Mouse (Mus musculus) heart, postnatal 10 days (tissue): ENCODE data around the gene Tsr1. TPM values are rescaled to one million over a fixed set of nuclear protein-coding genes. Genes with fewer than 3 reads are reported as not detected.

Experiments used
- DNase-seq, 2 experiments: peaks; one replicate each; pipeline ENCODE4 v3.0.0; 2021
- intact Hi-C: fragments of 180-260 bp; cut with DNase I; formaldehyde crosslinking; loops from one replicate; pipeline ENCODE4 v1.15.1; 2025
- total RNA-seq, 2 experiments: library from RNA; stranded (reverse); gene quantifications; 2 replicates each; pipeline ENCODE4 v1.2.3; 2021

Gene Tsr1
- total RNA-seq, 2 experiments from 2014 or later: 17.1 to 20.1 TPM

GRCm38 (mm10) chr11:74895980-74896900 lies 1.6 kb upstream of the Tsr1 start:
- intact Hi-C loops: no loop called here

GRCm38 (mm10) chr11:74896901-74897677 lies 782 bp upstream of the Tsr1 start, which contains the start of gene Sgsm2:
Sgsm2 (minus strand) TSS chr11:74897060.
- intact Hi-C loops: loop anchor here (1.0 kb wide), 1 partner anchor 29 kb away; no protein-coding TSS in a partner anchor
- peak; percentile 74 to 77 for DNase-seq

More at GRCm38 (mm10) chr11:74895980-74896900, 1.6 kb upstream of the Tsr1 start:
- DNase-seq: peak; percentile 67 to 68

DNA sequence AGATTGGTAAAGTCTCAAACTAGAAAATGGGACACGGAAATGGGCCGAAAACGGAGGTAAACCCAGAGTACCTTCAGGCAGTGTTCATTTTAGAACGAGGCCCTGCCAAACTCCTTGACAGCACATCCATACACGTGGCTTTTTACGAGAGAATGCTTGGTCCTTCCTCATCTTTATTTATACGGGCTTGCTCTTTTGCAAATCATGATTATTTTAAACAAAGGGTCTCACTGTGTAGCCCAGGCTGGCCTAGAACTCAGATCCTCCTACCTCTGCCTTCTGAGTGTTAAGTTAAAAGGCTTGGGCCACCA lies 601 bp downstream of the Tsr1 start:
- DNase-seq: no peak
- intact Hi-C loops: no loop called here

GRCm38 (mm10) chr11:74901555-74901954 lies 3.7 kb downstream of the Tsr1 start:
- no peak for DNase-seq
- intact Hi-C loops: no loop called here

- DNase-seq: no peak
- intact Hi-C loops: no loop called here
These were observed 4.5 kb downstream of the Tsr1 start for GRCm38 (mm10) chr11:74902416-74902815.

DNA sequence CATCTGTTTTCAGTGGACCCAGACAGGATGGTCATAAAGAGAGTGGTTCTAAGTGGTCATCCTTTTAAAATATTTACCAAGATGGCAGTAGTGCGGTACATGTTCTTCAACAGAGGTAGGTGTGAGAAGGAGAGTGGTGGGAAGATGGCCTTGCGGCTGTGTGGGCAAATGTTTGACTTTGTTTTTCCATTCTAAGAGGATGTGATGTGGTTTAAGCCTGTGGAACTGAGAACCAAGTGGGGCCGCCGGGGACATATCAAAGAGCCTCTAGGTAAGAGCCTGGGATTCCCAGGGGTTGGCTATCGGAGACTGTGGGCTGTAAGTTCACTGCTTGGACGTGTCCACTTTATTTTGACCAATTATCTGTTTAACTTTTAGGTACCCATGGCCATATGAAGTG lies 10.0 kb downstream of the Tsr1 start:
- intact Hi-C loops: no loop called here
- DNase-seq: no peak

- DNase-seq: no peak
- intact Hi-C loops: no loop called here
These were observed 10.9 kb downstream of the Tsr1 start for GRCm38 (mm10) chr11:74908618-74909399.

DNA sequence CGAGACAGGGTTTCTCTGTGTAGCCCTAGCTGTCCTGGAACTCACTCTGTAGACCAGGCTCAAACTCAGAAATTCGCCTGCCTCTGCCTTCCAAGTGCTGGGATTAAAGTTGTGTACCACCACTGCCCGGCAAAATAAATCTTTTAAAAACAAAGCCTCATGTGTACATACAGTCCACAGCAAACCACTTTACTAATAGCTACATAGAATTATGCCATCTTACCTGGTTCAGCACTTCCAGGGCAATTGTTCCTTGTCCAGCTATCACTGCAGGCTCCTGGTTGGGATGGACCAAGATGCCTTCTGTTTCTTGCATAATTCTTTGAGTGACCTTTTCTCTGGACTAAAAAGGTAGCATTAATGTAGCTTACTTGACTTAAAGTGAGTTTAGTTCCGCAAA lies 12.1 kb downstream of the Tsr1 start:
- intact Hi-C loops: no loop called here
- DNase-seq: no peak

- intact Hi-C loops: no loop called here
- no peak for DNase-seq
These were observed 14.6 kb downstream of the Tsr1 start for GRCm38 (mm10) chr11:74912492-74912891.

DNA sequence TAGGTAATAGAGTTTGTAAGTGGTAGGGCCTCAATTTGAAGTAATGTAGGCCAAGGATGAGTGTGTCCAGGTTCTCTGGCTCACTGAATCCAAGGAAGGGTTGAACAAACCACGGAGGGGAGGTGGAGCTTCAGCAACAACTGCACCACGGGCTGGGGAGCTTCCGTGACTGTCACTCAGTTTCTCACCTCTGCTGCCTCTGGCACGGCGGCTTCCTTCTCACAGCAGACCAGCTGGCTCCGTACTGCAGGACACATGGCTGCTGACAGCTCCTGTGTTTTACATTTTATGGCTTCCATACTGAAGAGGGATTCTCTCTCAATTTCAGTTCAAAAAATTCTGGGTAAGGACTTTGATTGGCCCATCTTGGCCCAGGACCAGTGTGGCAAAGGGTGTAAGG lies 21.4 kb downstream of the Tsr1 start:
- intact Hi-C loops: no loop called here

GRCm38 (mm10) chr11:74924149-74924548 lies 26.3 kb downstream of the Tsr1 start:
- peak; percentile 11 to 38 for DNase-seq
- intact Hi-C loops: no loop called here

More for the DNA sequence above, 21.4 kb downstream of the Tsr1 start:
- no peak for DNase-seq

DNA sequence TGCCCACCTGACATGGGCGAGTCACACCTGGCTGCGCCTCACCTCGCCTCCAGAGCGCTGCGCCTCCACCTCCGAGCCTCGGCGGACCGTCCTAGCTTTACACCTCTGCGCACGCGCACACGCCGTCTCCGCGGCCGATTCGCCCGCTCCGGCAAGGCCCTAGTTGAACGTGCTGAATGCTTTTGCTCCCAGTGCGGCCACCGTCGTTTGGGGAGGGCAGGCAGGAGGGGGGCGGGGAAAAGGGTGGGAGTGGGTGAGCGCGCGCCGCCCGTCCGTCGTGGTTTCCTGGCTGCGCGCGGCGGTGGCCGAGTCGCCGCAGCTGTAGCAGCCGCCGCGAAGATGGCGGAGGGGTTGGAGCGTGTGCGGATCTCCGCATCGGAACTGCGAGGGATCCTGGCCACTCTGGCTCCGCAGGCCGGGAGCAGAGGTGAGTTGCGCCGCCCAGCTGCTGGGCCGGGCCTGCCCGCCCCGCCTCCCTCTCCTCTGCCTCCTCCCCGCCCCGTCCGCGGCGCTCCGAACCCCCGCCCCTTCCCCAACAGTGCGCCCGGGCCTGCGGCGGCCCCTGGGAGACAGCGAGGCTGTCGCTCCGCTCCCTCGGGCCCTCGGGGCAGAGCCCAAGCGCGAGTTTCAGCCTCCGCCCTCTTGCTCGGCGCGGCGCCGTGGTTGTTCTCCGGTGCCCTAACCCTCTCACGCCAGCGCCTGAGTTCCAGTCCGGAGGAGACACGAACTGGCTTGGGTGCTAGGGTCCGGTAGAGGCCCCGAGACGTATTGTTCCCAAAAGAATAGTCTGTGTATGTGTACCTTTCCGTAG lies 27.9 kb downstream of the Tsr1 start, which contains the start of the genes Smg6 and Srr:
Smg6 (plus strand) TSS at position 247 of the 811 bp plus-strand sequence.
Srr (minus strand) TSS at position 372 of the 811 bp plus-strand sequence.
- intact Hi-C loops: loop anchor here (1.0 kb wide), 1 partner anchor 28 kb away; the partner anchor contains the start of gene Sgsm2

DNA sequence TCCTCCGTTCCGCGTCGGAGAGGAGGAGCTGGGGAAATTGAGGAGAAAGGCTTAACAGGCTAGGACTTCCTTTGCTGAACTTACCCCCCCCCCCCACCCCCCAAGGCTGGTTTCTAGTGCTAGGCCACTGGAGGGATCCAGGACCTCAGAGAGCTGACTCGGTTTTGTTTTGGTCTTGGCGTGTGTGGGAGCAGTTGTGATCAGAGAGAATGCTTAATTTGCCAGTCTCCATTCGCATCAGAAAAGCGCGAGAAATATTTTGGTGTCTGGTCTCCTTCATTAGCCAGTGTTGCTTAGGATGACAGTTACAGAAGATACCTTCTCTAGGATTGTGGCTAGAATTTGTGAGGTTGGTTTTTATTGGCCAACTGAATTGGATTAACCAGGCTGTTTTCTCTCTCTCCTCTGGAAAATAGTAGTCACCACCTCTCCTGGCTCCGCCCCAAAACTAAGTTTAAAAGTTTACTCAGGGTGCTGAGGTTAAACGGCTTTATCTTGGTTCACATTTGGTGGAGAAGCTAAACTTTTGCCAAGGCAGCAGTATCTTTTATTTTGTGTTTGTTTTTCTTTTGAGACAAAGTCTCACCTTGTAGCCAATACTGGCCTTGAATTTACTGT lies 28.6 kb downstream of the Tsr1 start:
- DNase-seq: peak; percentile 65
- intact Hi-C loops: loop anchor here (1.0 kb wide), 1 partner anchor 29 kb away; the partner anchor contains the start of gene Sgsm2

More for the DNA sequence above, 27.9 kb downstream of the Tsr1 start, which contains the start of the genes Smg6 and Srr:
- peak; percentile 95 to 97 for DNase-seq

DNA sequence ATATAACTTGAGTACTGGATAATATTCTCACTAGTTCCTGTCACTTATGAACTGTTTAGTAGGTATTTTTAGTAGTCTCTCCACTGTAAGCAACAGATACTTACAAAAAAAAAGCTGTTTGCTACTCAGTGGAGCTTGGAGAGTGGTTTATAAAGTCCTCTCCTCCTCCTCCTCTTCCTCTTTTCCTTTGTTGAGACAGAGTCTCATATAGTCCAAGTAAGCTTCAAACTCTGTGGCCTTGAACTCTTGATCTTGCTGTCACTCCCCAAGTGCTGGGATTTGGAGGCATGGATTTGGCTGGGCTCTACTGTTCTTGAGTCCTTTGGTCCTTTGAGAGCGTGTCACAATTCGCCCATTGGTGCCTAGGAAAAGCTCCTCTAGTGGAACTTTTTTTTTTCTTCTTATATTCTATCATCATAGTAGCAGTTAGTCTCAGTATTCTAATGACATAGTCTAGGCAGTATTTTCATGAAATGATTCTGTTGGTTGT lies 29.4 kb downstream of the Tsr1 start:
- intact Hi-C loops: no loop called here
- no peak for DNase-seq

DNA sequence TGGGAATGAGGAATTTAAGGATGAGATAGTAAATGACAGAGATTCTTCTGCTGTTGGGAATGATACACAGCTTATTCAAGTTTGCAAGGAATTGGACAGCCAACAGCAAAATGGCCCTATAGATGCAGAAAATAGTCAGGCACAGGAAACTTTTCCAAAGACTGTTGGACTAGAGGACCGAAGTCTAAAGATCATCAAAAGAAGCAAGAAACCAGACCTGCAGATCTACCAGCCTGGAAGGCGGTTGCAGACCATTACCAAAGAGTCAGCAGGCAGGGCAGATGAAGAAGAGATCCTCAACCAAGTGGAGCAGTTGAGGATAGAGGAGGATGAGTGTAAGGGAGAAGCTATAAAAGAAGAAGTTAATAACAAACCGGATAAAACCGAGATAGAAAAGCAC lies 31.2 kb downstream of the Tsr1 start:
- intact Hi-C loops: no loop called here
- DNase-seq: no peak

GRCm38 (mm10) chr11:74930391-74930790 lies 32.5 kb downstream of the Tsr1 start:
- intact Hi-C loops: no loop called here
- no peak for DNase-seq

- DNase-seq: peak; percentile 45 to 64
- intact Hi-C loops: loop anchor here (1.0 to 5.0 kb wide), 2 partner anchors 224 to 341 kb away; no protein-coding TSS in a partner anchor
These were observed 48.5 kb downstream of the Tsr1 start for GRCm38 (mm10) chr11:74946348-74946747.

- no peak for DNase-seq
- intact Hi-C loops: no loop called here
These were observed 57.0 kb downstream of the Tsr1 start for GRCm38 (mm10) chr11:74954901-74955300.

DNA sequence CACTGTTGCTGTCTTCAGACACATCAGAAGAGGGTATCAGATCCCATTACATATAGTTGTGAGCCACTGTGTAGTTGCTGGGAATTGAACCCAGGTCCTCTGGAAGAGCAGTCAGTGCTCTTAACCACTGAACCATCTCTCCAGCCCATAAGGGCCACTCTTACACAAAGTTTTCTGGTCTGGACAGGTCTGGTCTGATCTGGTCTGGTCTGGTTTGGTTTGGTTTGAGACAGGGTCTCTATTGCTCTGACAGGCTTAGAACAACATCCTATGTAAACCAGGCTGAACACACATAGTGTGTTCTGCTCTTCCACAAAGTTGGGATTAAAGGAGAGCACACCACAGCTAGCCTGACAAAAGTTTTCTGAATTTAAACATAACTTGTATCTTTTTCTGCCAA lies 58.1 kb downstream of the Tsr1 start:
- no peak for DNase-seq
- intact Hi-C loops: no loop called here
